Mouse (Mus musculus) common myeloid progenitor, adult 5-6 weeks (primary cell): ENCODE measurements around the gene Hoxd10. TPM values are rescaled to one million over a fixed set of nuclear protein-coding genes. Genes with fewer than 3 reads are reported as not detected.

ENCODE experiments used
- ATAC-seq: replicated peaks from 2 replicates; pipeline ENCODE4 v1.8.0; 2016; ENCODE audit warnings: low read depth, mild to moderate bottlenecking, moderate TSS enrichment, inconsistent platforms; ENCODE audit not compliant: poor library complexity, severe bottlenecking
- total RNA-seq: library from RNA; stranded (forward); fragments of 200-1000, 187-1606 nt; gene quantifications from 2 replicates; pipeline ENCODE4 v1.2.3, GENCODE M21; 2017

Hoxd10 gene
- total RNA-seq, 1 experiment from 2014 or later = not detected

DNA sequence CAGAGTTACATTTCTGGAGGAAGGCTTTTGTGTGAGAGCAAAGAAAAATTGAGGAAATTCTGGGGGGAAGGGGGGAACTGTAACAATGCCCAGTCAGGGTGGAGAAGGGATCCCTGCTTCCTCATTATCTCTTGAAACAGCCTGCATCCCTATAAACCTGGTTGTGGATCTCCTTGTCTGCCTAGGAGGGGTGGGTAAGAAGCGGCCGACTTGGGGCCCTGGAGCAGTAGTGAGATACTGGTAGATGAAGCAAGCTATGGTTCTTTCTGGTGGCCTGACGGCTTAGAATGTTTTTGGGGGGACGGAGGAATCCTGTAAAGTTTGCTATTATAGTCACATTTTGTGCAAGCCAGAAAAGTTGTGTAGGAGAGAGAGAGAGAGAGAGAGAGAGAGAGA lies 1.7 kb downstream of the Hoxd10 start:
- no peak for ATAC-seq

GRCm38 (mm10) chr2:74694066-74694465 lies 2.3 kb downstream of the Hoxd10 start:
- ATAC-seq = no peak

DNA sequence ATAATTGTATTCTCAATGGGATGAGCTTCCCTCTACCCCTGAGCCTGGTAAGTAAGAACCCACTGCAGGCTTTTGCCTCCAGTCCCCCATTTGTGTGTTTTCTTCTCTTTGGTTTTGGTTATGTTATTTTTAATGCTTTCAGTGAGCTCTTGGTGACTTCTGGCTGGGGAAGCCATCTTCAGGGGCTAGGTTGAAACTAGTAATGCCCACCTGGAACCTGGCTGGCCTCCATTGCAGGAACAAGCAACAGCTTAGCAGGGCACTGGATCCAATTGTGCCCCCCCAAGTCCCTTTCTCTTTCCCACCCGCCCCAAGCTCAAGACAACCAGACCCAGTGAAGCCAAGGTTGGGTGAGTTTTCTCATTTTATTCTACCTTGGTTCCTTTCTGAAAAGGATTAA lies 3.7 kb downstream of the Hoxd10 start:
- ATAC-seq = no peak

DNA sequence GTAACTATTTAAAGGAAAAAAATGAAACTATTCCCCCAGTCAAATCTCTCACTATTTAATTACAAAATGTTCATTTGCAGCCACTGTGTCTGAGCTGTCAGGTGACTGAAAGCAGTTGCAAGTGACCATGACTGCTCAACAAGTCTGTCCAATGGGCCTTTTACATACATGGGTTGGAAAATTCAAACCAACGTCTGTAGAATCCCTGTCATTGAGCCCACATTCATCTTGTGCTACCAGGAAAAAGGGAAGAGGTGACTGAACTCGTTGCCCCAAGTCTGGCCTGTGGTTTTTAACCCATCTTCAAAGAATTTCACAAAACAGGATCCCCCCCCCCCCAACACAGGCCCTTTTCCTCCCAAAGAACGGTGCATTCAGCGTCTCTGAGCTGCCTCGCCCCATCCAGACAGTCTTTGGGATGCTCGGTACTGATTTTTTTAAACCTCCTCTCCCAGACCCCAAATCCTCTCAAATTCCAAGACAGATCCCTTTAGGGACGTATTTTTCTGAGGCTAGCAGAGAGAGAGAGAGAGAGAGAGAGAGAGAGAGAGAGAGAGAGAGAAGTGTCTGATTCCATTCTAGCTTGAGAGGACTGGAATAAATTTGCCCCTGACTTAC lies 4.2 kb downstream of the Hoxd10 start:
- ATAC-seq = no peak

GRCm38 (mm10) chr2:74696442-74697335 lies 5.0 kb downstream of the Hoxd10 start:
- no peak for ATAC-seq

DNA sequence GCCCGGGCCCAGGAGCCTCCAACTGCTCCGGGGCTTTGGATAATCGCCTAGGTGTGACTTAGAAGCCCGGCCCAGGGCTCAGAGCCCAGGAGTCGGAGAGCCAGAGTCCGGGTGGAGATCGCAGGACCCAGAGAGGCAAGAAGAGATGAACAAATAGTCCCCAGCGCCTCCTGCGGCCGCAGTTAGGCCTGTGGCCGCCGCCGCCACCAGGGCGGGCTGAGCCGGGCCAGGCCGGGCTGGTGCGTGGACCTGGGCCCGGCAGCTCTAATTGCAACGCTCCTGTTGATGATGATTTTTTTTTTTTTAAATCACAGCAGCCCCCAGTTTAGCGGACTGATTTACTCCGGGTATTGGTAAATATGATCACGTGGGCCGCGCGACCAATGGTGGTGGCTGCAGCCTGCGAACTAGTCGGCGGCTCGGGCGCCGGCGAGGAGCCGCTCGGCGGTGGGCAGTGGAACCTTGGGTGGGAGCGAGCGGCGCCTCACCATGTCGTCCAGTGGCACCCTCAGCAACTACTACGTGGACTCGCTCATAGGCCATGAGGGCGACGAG lies 5.9 kb downstream of the Hoxd10 start, which contains the start of gene Hoxd9:
TSS of gene Hoxd9 (plus strand) at position 161 of the 555 bp plus-strand sequence.
- 0 out of 2 replicates have a peak, but pooled peaks have one; percentile 33 for ATAC-seq

GRCm38 (mm10) chr2:74698201-74699052 lies 6.7 kb downstream of the Hoxd10 start:
- ATAC-seq = no peak

DNA sequence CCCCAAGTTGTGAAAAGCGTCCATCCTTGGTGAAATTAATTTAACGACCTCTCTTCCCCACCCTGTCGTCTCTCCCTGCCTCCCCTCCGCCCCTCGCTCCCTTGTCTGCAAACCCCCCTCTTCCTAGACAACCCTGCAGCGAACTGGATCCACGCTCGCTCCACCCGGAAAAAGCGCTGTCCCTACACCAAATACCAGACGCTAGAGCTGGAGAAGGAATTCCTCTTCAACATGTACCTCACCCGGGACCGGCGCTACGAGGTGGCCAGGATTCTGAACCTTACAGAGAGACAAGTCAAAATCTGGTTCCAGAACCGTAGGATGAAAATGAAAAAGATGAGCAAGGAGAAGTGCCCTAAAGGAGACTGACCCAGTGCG lies 7.3 kb downstream of the Hoxd10 start:
- ATAC-seq = no peak

DNA sequence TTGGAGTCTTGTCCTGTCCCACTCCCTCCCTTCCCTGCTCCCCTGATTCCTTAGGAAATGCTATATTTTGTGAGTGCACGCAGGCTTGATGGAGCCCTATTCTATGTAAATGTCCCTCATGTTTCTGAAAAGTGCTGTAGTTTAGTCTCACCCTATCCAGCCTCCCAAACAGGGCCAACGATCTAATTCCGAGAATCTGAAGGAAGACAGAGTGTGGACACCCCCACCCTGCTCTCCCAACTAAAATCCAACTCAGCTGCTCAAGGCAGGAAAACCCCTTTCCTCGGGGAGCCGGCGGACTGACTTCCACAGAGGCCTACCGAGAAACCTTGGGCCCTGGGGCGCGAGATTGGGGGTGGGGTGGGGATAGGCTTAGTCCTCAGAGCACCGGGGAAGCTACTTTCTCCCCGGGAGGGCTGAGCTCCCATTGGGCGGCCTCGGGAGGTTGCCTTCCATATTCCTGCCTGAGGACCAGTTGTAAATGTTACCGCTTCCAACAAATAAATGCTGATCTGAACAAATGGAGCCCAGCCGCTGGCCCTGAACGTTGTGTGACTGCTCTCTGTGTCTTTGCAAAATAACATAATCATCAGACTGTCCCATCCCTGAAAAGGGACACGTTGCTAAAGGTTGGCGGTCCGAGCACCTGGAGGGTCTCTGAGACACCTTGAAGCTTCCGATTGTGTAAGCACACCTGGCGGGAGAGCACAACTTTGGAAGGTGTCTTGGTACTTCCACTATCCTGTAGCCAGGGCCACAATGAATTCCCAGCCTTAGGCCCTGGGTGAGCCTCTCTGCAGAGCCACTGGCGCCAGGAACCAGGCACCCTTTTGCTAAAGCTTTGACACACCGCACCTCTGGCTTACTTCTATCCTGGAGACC lies 8.2 kb downstream of the Hoxd10 start:
- ATAC-seq = no peak

GRCm38 (mm10) chr2:74700546-74701112 lies 8.9 kb downstream of the Hoxd10 start:
- no peak for ATAC-seq

DNA sequence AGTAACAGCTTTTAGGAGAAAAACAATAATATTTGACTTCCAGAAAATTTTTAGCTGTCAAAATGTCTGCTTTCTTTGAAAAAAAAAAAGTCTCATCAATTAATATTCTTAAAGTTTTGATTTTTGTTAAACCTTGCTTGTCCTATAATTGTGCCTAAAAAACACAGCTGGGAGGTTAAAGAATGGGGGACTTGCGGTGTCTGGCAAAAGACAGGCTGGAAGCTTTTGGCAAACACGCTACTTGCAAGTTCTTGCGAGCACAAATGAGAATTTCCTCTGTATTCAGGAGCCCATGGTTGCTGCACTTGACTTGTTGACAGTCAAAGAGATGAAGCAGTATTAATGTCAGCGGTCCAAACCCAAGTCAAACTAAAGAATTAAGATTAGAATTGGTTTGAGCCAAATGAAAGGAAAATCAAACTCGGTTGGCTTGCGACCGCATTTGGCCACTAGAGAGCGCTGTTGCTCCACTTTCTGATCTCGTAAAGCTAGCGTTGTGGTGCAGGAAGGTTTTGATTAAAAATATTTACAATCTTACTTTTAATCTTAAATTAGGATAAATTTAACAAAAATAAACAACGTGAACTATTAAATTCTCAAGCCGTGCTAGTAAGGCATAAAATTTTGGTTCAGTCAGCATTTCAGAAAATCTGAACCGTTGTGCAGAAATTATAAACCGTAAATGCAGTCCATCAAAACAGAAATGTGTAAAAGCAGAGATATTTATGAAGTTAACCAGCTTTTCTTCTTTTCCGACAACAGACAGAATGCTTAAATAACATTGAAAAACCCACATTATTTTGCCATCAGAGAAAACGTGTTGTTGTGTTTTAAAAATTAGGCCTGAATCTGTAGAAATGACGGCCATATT lies 10.5 kb downstream of the Hoxd10 start:
- ATAC-seq = peak; percentile 31; the same call in 1 of the 2 replicates

DNA sequence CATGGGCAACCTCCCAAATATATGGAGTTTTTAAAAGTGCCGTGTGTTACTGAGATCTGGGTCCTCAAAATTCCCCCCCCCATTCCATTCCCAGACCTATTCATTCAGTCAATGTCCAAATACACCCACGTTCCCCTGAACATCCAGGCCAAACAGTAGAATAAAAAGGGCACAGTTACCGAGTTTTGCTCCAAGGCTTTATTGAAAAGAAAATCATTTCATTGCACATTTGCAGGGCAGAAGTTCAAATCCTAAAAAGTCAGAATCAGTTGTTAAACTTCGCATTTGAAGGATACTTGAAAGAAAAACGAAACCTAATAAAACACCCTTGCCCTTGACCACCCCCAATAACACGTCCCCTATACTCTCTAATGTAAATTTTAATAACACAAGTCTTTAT lies 11.1 kb downstream of the Hoxd10 start:
- ATAC-seq = no peak

- no peak for ATAC-seq
These were observed 11.6 kb downstream of the Hoxd10 start for GRCm38 (mm10) chr2:74703317-74703716.

GRCm38 (mm10) chr2:74703720-74704392 lies 12.1 kb downstream of the Hoxd10 start:
- ATAC-seq = no peak

- ATAC-seq = no peak
These were observed 12.8 kb downstream of the Hoxd10 start, which contains the start of gene Hoxd8 for GRCm38 (mm10) chr2:74704393-74704998. Gene Hoxd8 (plus strand): TSS chr2:74704615.

DNA sequence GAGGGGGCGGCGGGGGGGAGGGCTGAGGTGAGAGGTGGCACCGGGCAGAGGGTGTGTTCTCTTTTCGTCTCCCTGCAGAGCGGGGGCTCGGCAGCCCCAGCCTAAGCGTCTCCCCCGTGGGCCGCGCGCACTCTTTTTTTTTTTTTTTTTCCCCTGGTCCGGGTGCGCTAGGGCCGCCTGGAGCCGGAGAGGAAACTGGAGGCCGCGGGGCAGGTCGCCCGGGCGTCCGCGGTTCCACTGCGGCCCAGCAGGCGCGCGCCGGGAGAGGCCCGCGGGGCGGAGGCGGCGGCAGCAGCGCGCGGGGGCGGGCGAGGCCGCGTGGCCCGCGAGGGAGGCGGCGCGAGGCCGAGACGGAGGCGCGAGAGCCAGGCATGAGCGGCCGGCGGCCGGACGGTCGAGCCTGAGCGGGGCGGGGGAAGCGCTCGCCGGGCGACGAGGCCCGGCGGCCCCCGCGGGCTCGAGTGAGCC lies 13.3 kb downstream of the Hoxd10 start:
- no peak for ATAC-seq
